Mouse (Mus musculus) ES-E14 (cell line): ENCODE data around the gene Scd4.

Experiments used
- CHD2 ChIP-seq: IDR thresholded peaks from 2 replicates; pipeline ENCODE4 v1.6.1; 2014; ENCODE audit warnings: mild to moderate bottlenecking, low read depth, low read length, inconsistent platforms
- HCFC1 ChIP-seq: IDR thresholded peaks from 2 replicates; pipeline ENCODE4 v1.6.1; 2012; ENCODE audit warnings: low read length, inconsistent platforms, borderline replicate concordance; ENCODE audit not compliant: insufficient read depth
- MAFK ChIP-seq: IDR thresholded peaks from 2 replicates; pipeline ENCODE4 v1.6.1; 2014; ENCODE audit warnings: mild to moderate bottlenecking, low read depth, low read length, inconsistent platforms; ENCODE audit not compliant: insufficient read depth
- ZC3H11A ChIP-seq: IDR thresholded peaks from 2 replicates; pipeline ENCODE4 v1.6.1; 2012; ENCODE audit warnings: low read depth, mild to moderate bottlenecking, inconsistent platforms, low read length, borderline replicate concordance

DNA sequence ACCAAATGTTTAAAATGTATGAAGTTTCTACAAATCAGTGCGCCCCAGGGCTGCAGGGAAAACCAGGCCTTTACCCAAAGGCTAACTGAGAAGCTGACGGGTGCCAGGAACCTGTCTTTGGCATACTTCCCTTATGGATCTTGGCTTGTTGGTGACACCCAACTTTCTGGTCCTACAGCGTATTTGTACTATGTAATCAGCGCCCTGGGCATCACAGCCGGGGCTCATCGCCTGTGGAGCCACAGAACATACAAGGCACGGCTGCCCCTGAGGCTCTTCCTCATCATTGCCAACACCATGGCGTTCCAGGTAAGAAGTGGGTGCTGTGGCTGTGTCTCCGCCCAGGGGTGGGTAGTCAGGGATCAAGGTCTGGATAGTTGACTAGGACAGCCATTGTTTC is 35.0 kb upstream of the Scd4 start:
- TF ChIP-seq MAFK (no peak), ZC3H11A (no peak), HCFC1 (no peak), CHD2 (no peak)
